14 mouse cellular contexts compared by ENCODE assay signal in the genomic region with DNA sequence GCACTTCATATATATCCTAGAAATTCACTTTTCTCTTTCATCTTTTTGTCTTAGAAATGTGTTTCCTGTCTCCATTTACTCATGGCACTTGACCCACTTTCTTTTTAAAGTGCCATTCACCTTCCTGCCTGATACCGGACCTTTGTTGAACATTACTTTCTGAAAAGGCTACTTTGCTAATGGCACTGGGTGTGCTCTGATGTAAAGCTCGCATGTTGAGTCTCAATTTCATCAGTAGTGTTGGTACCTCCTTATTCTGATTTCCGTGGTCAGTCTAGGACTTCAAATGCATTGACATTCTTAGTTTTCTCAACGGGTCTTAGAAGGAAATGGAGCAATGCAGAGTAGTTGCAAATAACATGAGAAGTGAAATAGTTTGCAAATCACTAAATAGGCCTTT.
"Had no signal": no experiment of that assay in that cellular context is flagged by ENCODE, and none has a peak within 500 bp of the region (broad histone marks: within the 10 kb centered on the region; RNA-seq: fewer than 3 reads in every experiment).

No protein-coding gene starts in this region.

- ATAC-seq: intestine, embryonic 15.5 days had no signal

- H3K36me3 ChIP-seq: intestine, embryonic 15.5 days; liver, embryonic 15.5 days; midbrain, embryonic 12.5 days; neural tube, embryonic 15.5 days had no signal

- H3K4me1 ChIP-seq: intestine, embryonic 15.5 days; liver, embryonic 15.5 days; midbrain, embryonic 12.5 days; neural tube, embryonic 15.5 days had no signal

- H3K4me3 ChIP-seq: intestine, embryonic 15.5 days; layer of hippocampus, adult 2 months; liver, embryonic 15.5 days; megakaryocyte, embryonic 14.5 days; midbrain, embryonic 12.5 days; neural tube, embryonic 15.5 days had no signal

- H3K27me3 ChIP-seq: intestine, embryonic 15.5 days; liver, embryonic 15.5 days; megakaryocyte, embryonic 14.5 days; midbrain, embryonic 12.5 days; neural tube, embryonic 15.5 days had no signal

- H3K9me3 ChIP-seq: intestine, embryonic 15.5 days; liver, embryonic 15.5 days; megakaryocyte, embryonic 14.5 days; midbrain, embryonic 12.5 days; neural tube, embryonic 15.5 days had no signal

- DNase-seq: kidney, adult 18-20 months; kidney, postnatal 10 days; kidney, postnatal 4 days; left cerebral cortex, postnatal 4 days; lung, embryonic 14.5 days; spleen, adult 18-20 months; thymus, adult 18-20 months; thymus, postnatal 4 days had no signal

- H3K27ac ChIP-seq: intestine, embryonic 15.5 days; layer of hippocampus, adult 2 months; liver, embryonic 15.5 days; midbrain, embryonic 12.5 days; neural tube, embryonic 15.5 days had no signal
